Mouse (Mus musculus): ENCODE results near the gene Slc5a3. TPM values are rescaled to one million over a fixed set of nuclear protein-coding genes. Genes with fewer than 3 reads are reported as not detected.

The Slc5a3 gene
- total RNA-seq, 2 experiments from 2014 or later = 5.6 to 5.9 TPM

DNA sequence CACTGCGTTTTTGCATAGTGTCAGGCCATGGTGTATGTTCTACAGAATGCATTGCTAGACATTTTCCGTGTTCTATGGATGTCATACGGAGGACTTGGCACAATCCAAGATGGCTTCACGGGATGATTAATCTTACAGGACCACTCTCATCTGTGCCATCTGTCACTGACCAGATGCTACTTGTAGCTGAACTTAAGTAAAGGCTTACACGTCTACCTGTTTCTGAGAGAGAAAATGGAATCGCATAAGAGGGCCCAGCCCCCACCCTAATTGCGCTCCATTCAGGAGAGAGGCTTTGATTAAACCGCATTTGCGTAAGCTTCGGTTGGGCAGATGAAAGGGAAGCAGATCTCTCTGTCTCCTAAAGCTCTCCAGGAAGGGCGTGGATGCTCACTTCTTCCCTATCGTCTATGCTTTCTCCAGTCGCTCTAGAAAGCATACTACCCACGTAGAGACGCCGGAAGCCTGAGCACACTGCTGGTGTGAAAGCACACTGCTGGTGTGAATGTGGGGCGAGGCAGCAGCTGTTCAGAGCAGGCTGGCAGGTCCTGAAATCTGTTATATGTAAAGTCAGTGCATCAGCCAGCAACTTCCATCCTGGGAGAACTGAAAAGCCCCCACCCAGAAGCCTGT lies 62.9 kb downstream of the Slc5a3 start:
- no peak for DNase-seq

DNA sequence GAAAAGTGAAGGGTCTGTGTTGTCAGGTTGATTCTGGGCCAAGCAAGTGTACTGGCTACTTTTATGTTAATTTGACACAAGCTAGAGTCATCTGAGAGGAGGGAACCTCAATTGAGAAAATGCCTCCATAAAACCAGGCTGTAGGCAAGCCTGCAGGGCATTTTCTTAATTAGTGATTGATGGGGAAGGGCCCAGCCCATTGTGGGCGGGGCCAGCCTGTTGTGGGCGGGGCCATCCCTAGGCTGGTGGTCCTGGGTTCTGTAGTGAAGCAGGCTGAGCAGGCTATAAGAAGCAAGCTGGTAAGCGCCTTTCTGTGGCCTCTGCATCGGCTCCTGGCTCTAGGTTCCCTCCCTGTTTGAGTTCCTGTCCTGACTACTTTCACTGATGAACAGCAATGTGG lies 69.1 kb downstream of the Slc5a3 start:
- DNase-seq = no peak

DNA sequence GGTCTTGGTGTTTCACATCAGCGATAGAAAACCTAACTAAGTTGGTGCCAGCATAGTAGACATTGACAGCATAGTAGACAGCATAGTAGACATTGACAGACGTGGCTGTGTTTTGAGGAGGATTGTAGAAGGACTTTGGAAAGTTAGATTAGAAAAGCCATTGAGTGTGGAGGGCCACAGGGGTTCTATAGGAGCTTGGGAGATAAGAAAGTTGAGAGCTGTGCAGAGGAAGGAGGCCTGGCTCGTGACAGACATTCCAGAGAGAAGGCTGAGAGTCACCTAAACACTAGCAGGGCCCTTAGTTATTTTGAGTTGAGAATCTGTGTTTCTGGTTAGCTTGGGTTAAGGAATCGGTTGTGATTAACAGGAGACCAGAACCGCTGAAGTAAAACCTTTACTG lies 69.5 kb downstream of the Slc5a3 start:
- DNase-seq = no peak

DNA sequence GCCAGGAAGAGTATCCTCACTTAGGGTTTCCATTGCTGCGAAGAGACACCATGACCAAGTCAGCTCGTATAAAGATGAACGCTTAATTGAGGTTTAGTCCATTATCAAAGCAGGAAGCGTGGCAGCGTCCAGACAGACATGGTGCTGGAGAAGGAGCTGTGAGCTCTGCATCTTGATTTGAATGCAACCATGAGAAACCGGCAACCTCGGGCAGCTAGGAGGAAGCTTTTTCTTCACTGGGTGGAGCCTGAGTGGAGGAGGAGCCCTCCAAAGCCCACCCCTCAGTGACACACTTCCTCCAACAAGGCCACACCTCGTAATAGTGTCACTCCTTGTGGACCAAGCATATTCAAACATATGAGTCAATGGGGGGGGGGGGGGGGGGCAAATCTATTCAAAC lies 71.7 kb downstream of the Slc5a3 start:
- DNase-seq = no peak

DNA sequence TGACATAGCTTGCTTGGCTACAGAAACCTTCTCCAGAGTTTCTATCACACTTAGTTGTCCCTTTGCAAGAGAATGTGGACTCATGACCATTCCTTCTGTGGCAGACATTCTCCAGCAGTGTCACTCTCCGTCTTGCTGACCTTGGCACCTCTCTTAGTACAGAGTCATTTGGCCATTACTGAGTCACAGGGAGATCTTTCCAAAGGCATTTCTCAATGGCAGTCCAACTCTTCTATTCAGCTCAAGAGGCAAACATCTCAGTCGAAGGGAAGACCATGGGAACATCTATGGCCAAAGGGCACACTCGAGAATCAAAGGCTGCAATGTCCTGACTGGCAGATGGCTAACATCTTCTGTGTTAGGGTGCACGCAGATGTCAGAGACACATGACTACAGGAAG lies 74.4 kb downstream of the Slc5a3 start:
- no peak for DNase-seq

DNA sequence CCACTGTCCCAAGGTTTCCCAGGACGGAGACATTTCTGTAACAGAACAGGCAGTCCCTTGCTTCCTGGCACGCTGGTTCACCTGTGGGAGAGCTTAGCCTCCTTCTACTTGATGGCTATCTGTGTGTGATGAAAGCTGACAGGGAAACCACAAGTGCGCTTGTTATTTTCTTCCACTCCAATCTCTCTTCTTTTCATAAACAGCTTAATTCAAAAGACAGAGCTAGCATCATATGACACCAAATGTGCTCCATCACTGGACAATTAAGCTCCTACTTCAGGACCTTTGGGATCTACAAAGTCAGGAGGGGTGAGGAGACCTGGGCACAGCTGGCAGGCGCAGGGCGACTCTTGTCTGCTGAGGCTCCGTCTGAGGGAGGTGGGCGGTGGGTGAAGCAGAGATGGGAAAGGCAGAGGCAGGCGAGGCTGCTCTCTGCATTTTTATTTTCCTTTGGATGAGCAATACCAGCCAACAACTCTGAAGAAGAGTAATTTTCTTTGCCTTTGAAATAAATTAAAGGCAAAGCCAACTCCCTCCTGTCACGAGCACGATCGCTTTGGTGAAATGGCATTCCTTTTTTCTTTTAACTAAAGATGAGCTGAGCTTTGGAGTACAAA lies 76.1 kb downstream of the Slc5a3 start:
- no peak for DNase-seq

DNA sequence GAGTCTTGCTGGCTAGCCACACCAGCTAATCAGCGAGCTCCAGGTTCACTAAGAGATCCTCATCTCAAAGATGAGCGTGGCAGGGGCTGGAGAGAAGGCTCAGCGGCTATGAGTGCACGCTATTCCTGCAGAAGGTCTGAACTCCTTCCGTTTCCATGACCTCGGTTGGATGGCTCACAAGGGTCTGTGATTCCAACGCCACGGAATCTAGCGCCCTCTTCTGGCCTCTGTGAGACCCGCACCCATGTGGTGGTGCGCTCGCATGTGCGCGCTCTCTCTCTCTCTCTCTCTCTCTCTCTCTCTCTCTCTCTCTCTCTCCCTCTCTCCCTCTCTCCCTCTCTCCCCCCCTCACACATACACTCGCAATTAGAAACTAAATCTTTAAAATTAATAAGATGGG lies 78.2 kb downstream of the Slc5a3 start:
- DNase-seq = no peak

Other genes with a start within 250 kb of the Slc5a3 start
- 10 to 100 TPM; 18.2 to 20.8 TPM for gene Mrps6, start 52 bp upstream of the Slc5a3 start, total RNA-seq (2021)
- not detected for gene Gm49711, start within 50 bp of the Slc5a3 start, total RNA-seq (2021)
- not detected for gene Kcne2, start 234.1 kb downstream of the Slc5a3 start, total RNA-seq (2021)
- 10 to 100 TPM; 59.4 to 63.3 TPM for gene Smim11, start 243.0 kb downstream of the Slc5a3 start, total RNA-seq (2021)

Measured in gastrocnemius, postnatal 25 days (tissue).